Mouse (Mus musculus) kidney, adult 2 months (tissue): Measurements from ENCODE around the gene Kcnn4.

ENCODE experiments used
- CTCF ChIP-seq: fragments of 200-500 bp; conservative IDR thresholded peaks from 2 replicates; pipeline ENCODE4 v1.5.1; 2011; ENCODE audit warnings: low read depth, mild to moderate bottlenecking, control low read depth, low read length, moderate library complexity, mixed read lengths; ENCODE audit not compliant: insufficient read depth, insufficient read length
- POLR2A ChIP-seq: fragments of 200-500 bp; IDR thresholded peaks from one replicate; pipeline ENCODE4 v1.6.1; 2011; ENCODE audit warnings: low read depth, low read length, control low read depth

DNA sequence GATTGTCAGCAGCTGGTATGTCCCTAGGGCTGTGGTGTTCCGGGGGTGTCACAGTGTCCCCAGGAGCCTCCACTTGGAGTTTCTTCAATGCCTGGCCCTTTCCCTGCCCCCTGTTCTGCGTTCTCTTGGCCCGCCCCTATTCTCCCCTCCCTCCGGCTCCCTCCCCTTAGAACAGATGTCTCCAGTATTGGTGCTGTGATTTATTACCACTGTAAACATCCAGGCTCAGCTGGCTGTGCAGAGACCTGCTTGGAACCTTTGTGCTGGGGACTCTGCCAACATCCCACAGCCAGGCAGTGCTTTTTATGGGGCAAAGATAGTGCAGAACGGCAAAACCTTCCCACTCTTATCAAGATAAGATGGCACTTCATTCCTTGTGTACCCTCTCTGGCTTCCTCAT lies 21.0 kb downstream of the Kcnn4 start:
- no peak for TF ChIP-seq CTCF
- TF ChIP-seq POLR2A, result no peak
